Mouse (Mus musculus) heart, embryonic 11.5 days (tissue): ENCODE data around the gene D930020B18Rik. TPM values are rescaled to one million over a fixed set of nuclear protein-coding genes. Genes with fewer than 3 reads are reported as not detected.

Source experiments
- ATAC-seq: fragments of 200-750 bp; cut with Nextera tagmentation; replicated peaks from 2 replicates; pipeline ENCODE4 v1.8.0; 2017; ENCODE audit warnings: moderate library complexity; ENCODE audit not compliant: insufficient number of reproducible peaks, low FRiP score, low TSS enrichment
- H3K27ac ChIP-seq: fragments of 300-500 bp; sonication (generic); 2 replicates; pipeline ENCODE4 v1.5.1; 2014; ENCODE audit warnings: mild to moderate bottlenecking, low read depth, low read length
- H3K27me3 ChIP-seq: fragments of 300-500 bp; sonication (generic); 2 replicates; pipeline ENCODE4 v1.6.1; 2014; ENCODE audit warnings: mild to moderate bottlenecking, low read length, mixed read lengths; ENCODE audit not compliant: control insufficient read depth, insufficient read depth
- H3K36me3 ChIP-seq: fragments of 300-500 bp; sonication (generic); 2 replicates; pipeline ENCODE4 v1.6.1; 2014; ENCODE audit warnings: mild to moderate bottlenecking, low read length, moderate library complexity, mixed read lengths; ENCODE audit not compliant: control insufficient read depth, insufficient read depth
- H3K4me1 ChIP-seq: fragments of 300-500 bp; sonication (generic); 2 replicates; pipeline ENCODE4 v1.6.1; 2014; ENCODE audit warnings: low read length; ENCODE audit not compliant: control insufficient read depth, insufficient read depth
- H3K4me2 ChIP-seq: fragments of 300-500 bp; sonication (generic); 2 replicates; pipeline ENCODE4 v1.6.1; 2014; ENCODE audit warnings: mild to moderate bottlenecking, moderate library complexity
- H3K4me3 ChIP-seq: fragments of 300-500 bp; sonication (generic); 2 replicates; pipeline ENCODE4 v1.5.1; 2014; ENCODE audit warnings: low read depth, low read length
- H3K9ac ChIP-seq: fragments of 300-500 bp; sonication (generic); 2 replicates; pipeline ENCODE4 v1.6.1; 2014; ENCODE audit warnings: mild to moderate bottlenecking, low read depth, low read length, moderate library complexity
- H3K9me3 ChIP-seq: fragments of 300-500 bp; sonication (generic); replicated peaks from 2 replicates; pipeline ENCODE4 v1.6.1; 2016; ENCODE audit warnings: low read length; ENCODE audit not compliant: control insufficient read depth
- WGBS: fragments of 180-500 bp; shearing (Covaris S2); extraction: QIAGEN DNeasy Blood & Tissue Kit; methylation state at CpG from one replicate; pipeline ENCODE4 v1.1.7; 2014; ENCODE audit not compliant: insufficient replicate concordance; 5-methylcytosine and 5-hydroxymethylcytosine counted together
- polyA plus RNA-seq: library from polyadenylated mRNA; unstranded; fragments of >200 nt; fragmentation: Nextera tagmentation; extraction: Ambion mirVana; gene quantifications from 2 replicates; pipeline ENCODE4 v1.2.1, GENCODE M21; 2014

The D930020B18Rik gene
- polyA plus RNA-seq, 1 experiment from 2014 or later, result not detected

DNA sequence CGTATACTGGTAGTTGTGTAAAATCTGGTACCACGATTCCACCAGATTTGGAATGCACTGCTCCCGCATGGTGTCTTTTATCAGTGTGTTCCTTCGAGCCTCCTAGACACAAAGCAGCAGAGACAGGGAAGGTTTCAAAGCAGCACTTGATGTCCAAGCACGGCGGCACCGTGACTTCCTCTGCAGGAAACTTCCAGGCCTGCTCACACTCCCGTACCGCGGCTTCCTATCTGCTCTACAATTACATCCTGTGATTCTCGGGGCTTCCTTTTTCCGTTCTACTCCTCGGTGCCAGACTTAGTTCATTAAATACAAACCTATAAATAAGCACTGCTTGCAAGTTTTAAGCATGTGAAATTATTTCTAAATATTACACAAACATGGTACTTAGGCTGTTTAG is 27.8 kb upstream of the D930020B18Rik start:
- Histone ChIP-seq H3K36me3 (peaks cover 52% of the 10 kb centered on the region), H3K27ac (peak overlapping the region; percentile 62), H3K9me3 (no peaks in the 10 kb centered on the region), H3K4me1 (no peaks in the 10 kb centered on the region), H3K4me2 (no peak overlapping the region), H3K4me3 (no peak overlapping the region), H3K9ac (no peak overlapping the region), H3K27me3 (no peaks in the 10 kb centered on the region)
- 73% methylated on average over 13 of the region's 13 CpGs for WGBS
- ATAC-seq, result no peak

DNA sequence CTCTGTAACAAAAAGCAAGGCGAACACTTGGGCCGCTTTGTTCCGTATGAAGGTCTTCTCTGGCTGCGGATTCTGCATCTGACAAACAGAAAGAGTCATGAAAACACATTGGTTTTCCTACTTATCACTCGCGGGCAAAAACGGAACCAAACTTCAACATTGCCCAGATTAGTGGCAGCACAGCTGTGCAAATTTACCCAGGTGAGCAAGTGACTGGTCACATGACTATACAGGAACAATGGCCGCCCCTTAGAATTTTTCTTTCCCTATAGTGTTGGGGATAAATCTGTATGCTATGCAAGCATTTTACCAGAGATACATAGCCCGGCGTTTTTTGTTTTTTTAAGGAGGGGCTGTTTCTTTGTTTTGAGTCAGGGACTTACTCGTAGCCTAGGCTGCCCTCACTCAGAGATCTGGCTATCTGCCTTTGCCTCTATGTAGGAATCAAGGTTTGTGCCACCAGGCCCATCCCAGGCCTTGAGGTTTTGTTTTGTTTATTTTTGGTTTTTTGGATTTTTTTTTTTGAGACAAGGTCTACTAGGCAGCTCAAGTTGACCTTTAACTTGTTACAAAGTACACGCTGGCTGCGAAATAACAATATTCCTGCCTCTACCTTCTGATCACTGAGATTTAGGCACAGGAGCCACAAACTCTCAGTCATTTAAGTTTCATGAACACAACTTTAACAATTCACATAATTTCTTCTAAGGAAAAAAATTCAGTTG is 26.1 kb upstream of the D930020B18Rik start:
- ATAC-seq, result no peak
- Histone ChIP-seq H3K4me2 (no peak overlapping the region), H3K4me1 (no peaks in the 10 kb centered on the region), H3K27ac (no peak overlapping the region), H3K9me3 (no peaks in the 10 kb centered on the region), H3K27me3 (no peaks in the 10 kb centered on the region), H3K4me3 (no peak overlapping the region), H3K9ac (no peak overlapping the region), H3K36me3 (peaks cover 47% of the 10 kb centered on the region)
- WGBS, result 91% methylated on average over 13 of the region's 13 CpGs

DNA sequence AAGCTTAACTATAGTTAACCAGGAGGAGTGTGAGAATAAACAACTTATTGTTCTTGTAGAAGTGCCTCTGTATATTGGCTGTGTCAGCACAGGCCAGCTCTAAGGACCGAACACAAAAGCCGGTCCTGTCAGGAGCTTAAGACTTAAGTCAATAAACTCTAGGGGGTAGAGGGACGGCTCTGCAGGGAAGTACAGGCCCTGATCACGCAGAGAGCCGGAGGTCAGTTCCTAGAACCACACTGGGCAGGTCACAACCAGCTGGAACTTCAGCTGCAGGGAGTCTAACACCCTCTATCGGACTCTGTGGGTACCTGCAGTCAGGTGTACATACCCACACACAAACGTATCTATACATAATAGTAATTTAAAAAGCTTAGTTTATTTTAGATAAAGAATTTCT is 25.5 kb upstream of the D930020B18Rik start:
- no peak overlapping the region for H3K4me3 ChIP-seq
- no peak overlapping the region for H3K4me2 ChIP-seq
- H3K36me3 ChIP-seq, result peaks cover 43% of the 10 kb centered on the region
- no peak overlapping the region for H3K27ac ChIP-seq
- ATAC-seq, result no peak
- 77% methylated on average over 7 of the region's 7 CpGs for WGBS
- no peak overlapping the region for H3K9ac ChIP-seq
- H3K9me3 ChIP-seq, result no peaks in the 10 kb centered on the region
- H3K27me3 ChIP-seq, result no peaks in the 10 kb centered on the region
- no peaks in the 10 kb centered on the region for H3K4me1 ChIP-seq

DNA sequence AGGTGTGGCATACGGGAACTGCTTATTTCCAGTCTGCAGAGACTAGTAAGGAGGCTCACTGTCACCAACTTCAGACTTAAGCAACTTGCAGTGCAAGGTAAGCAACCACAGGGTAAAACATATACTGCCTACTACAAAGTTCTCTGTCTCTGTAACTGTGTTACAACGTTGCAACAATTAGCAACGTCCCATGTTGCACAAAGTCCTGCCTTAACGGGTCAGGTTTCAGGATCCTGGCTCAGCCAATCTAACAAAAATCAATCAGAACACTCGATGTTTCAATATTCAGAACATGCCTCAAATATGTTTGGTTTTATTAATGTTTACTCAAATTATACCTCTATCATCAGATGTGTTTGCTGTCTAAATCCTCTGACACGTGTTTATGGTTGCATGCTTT is 19.0 kb upstream of the D930020B18Rik start:
- no peak for ATAC-seq
- H3K36me3 ChIP-seq, result peaks cover 12% of the 10 kb centered on the region

DNA sequence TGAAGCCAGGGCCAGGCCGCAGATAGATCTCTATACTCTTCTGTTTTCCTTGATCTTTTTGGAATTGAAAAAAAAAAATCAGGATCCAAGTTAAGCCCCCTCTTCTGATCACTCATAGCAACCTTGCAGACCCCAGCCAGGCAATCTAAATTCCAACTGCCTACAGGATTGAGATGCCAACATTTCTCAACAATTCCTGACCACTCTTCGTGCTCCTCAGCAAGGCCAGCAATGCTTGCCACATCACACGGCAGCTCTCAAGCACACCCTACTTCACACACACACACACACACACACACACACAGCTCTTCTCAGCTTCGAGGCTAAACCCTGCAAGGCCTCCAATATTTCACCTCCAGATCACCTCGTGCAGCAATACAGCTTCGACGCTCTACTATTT is 17.7 kb upstream of the D930020B18Rik start:
- WGBS, result 78% methylated on average over 7 of the region's 7 CpGs

More for the DNA sequence above, 19.0 kb upstream of the D930020B18Rik start:
- H3K4me1 ChIP-seq, result peaks cover 8% of the 10 kb centered on the region
- H3K4me3 ChIP-seq, result no peak overlapping the region
- no peak overlapping the region for H3K27ac ChIP-seq
- no peak overlapping the region for H3K9ac ChIP-seq
- no peak overlapping the region for H3K4me2 ChIP-seq
- H3K27me3 ChIP-seq, result no peaks in the 10 kb centered on the region
- WGBS, result 91% methylated on average over 6 of the region's 6 CpGs
- H3K9me3 ChIP-seq, result no peaks in the 10 kb centered on the region

DNA sequence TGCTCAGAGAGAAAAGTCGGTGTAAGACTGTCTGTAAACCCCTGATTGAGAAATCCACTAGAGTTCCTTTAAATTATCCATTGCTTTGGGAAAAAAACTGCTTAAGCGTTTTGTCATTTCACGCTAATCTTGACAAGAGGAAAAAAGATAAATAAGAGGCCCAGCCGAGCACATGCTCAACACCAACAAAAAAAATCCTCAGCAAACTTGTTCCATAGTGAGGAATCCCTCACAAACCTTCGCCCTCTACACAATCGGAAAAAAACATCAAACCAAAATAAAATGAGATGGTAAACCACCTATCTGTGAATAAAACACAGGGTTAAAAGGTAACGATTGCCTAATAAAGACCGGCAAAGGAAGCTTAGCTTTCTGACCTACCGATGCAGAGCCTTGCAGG is 16.4 kb upstream of the D930020B18Rik start:
- Histone ChIP-seq H3K27me3 (no peaks in the 10 kb centered on the region), H3K9me3 (no peaks in the 10 kb centered on the region), H3K4me3 (peak overlapping the region; percentile 92), H3K27ac (peak overlapping the region; percentile 94; the same call in 1 of the 2 replicates), H3K9ac (peak overlapping the region; percentile 96), H3K36me3 (peaks cover 3% of the 10 kb centered on the region; the same call in 1 of the 2 replicates), H3K4me1 (peaks cover 8% of the 10 kb centered on the region), H3K4me2 (peak overlapping the region; percentile 82)
- no peak for ATAC-seq
- 13% methylated on average over 9 of the region's 9 CpGs for WGBS

More for the DNA sequence above, 17.7 kb upstream of the D930020B18Rik start:
- peaks cover 8% of the 10 kb centered on the region for H3K4me1 ChIP-seq
- no peaks in the 10 kb centered on the region for H3K27me3 ChIP-seq
- H3K4me3 ChIP-seq, result no peak overlapping the region
- no peak overlapping the region for H3K4me2 ChIP-seq
- peaks cover 3% of the 10 kb centered on the region; the same call in 1 of the 2 replicates for H3K36me3 ChIP-seq
- H3K9me3 ChIP-seq, result no peaks in the 10 kb centered on the region
- H3K27ac ChIP-seq, result no peak overlapping the region
- no peak for ATAC-seq
- no peak overlapping the region for H3K9ac ChIP-seq

DNA sequence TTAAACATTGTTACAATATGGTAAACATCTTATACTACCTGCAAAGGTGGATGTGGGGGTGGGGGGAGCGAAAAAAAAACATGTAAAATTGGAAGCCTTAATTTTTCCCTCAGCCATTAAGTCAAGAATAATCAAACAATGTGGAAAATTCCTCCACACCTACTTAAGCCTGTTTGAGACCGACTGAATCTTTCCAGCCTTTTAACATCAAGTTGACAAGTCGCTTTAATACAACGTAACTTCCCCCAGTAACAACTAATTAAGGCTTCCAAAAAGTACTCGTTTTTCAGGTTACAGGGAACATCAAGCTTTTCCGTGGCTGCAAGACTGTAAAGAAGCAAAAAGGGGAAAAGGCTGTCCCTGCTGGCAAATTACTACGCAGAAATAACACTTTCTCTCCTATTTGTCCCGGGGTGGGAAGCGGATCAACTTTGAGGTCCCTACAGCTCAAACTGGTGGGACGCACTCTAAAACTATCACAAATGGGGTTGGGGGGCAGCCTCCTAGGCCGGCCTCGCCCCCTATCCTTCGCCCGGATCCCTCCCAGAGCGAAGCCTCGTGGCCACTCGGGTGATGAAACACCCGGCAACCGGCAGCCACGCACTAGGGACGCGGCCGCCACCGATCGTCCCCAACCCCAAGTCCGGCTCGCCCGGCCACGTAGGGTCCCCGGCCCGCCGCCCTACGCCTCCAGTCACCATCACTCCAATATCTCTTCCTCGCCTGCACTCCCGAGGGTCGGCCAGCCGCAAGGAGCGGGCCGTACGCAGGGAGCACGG is 15.8 kb upstream of the D930020B18Rik start:
- Histone ChIP-seq H3K9ac (peak overlapping the region; percentile 96), H3K36me3 (no peaks in the 10 kb centered on the region), H3K9me3 (no peaks in the 10 kb centered on the region), H3K4me1 (peaks cover 8% of the 10 kb centered on the region), H3K27me3 (no peaks in the 10 kb centered on the region), H3K4me2 (peak overlapping the region; percentile 82), H3K4me3 (peak overlapping the region; percentile 92), H3K27ac (peak overlapping the region; percentile 94)
- WGBS, result under 1% methylated on average over 41 of the region's 41 CpGs
- ATAC-seq, result peak; percentile 55; the same call in 1 of the 2 replicates

DNA sequence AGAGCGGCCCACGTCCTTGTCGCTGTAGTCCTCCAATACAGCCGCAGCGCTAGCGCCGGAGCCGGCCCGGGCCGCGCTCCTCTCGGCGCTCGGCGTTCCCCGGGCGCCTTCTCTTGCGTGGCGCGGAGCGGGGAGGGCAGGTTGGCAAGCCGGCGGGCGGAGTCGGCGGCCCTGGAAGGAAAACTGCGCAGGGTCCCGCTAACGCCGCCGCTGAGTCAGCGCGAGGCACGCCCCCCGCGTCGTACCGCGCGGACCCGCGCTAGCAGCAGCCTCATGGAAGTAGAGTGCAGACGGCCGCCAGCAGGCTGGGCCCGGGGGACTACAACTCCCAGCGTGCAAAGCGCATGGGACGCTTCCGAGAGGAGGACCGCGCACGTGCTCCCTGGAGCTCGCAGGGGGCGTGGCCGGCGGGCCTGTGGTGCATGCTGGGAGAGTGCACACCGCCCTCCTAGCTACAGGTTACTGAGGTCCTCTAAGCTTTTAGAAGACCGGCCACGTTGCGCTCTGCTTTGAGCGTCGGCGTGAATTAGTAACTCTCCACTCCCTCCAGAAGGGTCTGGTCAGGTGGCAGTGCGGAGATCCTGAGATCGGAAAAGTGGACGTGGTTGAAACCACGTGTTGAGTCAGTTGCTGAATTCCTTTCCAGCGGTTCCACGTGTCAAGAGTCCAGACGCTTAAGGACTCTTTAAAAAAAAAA is 15.1 kb upstream of the D930020B18Rik start, which contains the start of gene Xpot:
TSS of gene Xpot (minus strand) at position 147 of the 697 bp plus-strand sequence.
- H3K4me3 ChIP-seq, result peak within 1 kb of the TSS; percentile 92
- H3K9me3 ChIP-seq, result no peaks in the 10 kb centered on the region
- peak; percentile 99 for ATAC-seq
- H3K27me3 ChIP-seq, result no peaks in the 10 kb centered on the region
- no peaks in the 10 kb centered on the region for H3K36me3 ChIP-seq
- peak within 1 kb of the TSS; percentile 96 for H3K9ac ChIP-seq
- H3K27ac ChIP-seq, result peak within 1 kb of the TSS; percentile 94
- H3K4me2 ChIP-seq, result peak within 1 kb of the TSS; percentile 82
- under 1% methylated on average over 65 of the region's 70 CpGs for WGBS
- peaks cover 8% of the 10 kb centered on the region for H3K4me1 ChIP-seq
